Mouse (Mus musculus) lung, postnatal 10 days (tissue): ENCODE measurements around the gene Cpn1.

ENCODE experiments used
- DNase-seq: peaks from one replicate; pipeline ENCODE4 v3.0.0; 2021

Cpn1 gene

DNA sequence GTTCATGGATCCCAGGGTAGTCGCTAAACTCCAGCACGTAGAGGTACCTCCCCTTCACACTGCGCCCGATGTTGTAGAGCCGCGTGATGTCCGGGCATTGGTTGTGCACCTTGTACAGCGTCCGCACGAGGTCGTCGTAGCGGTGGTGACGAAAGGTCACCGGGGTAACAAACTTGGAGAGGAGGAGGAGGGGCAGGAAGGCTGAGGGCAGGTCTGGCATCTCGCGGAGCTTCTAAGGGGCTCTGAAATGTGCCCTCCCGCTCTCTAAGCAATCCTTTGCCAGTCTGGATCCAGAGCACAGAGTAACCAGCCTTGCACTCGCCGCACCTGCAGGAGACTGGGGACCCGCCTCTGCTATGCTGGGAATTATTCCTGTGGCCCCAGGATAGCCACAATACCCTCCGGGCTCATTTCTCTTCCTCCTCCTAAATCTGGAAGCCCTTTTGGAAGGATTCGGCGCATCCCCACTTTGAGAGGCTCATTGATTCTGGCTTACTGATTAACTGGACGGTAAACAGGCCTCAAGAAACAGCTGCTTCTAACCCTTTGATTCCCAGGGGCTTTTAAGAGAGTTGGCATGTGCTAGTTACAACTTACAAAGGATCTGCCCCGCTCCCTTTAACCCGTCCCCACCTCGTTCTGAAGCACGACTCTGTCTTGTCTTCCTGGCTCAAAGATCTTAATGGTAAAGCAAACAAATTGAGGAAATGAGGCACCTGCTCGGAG, at the start of gene Cpn1:
Gene Cpn1 (minus strand): TSS at position 488 of the 726 bp plus-strand sequence.
- peak; percentile 48 for DNase-seq

DNA sequence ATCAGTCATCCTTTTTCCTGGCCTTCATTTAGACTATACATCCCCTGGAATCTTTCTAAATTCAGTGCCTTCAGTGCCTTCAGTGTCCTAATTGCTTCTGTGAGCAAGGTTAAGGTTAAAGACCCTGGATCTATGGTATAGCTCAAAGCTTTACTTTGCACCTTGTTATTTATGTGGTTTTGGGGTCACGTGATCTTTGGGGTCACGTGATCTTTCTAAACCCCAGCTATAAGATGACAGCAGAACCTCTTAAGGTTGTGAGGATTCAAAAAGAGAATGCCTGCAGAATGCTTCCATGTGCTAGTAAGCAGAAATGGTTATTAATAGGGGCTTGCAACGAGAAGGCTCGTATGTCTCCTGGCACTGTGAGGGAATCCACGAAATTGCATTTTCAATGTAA, 47.0 kb upstream of the Cpn1 start:
- DNase-seq, result no peak

DNA sequence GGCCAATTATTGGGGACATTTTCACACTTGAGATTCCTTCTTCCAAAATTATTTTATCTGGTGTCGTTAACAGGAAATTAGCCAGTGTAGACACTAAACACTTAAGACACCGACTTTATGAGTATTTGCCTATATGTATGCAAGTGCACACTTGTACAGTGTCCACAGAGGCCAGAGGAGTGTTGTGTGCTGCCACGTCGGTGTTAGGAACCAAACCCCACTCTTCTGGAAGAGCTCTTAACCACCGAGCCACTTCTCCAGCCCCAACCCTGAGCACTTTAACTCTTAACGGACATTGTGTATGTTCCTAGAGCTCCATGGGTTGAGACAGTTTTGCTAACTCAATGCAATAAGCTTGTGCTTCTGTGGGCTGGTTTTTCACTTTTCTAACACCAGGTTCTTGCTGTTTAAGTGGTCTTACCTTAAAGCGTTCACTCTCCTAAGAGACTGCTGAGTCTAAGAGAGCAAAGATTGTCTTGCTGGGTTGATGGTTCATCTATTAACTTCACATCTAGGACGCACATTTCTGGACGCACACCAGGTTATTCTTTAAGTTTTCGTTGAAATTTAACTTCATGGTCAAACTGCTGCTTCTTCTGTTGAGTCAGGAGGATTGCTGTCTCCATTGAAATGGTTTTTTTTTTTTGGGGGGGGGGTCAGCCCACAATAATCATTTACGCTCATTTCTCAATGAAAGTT, 45.8 kb upstream of the Cpn1 start:
- no peak for DNase-seq

DNA sequence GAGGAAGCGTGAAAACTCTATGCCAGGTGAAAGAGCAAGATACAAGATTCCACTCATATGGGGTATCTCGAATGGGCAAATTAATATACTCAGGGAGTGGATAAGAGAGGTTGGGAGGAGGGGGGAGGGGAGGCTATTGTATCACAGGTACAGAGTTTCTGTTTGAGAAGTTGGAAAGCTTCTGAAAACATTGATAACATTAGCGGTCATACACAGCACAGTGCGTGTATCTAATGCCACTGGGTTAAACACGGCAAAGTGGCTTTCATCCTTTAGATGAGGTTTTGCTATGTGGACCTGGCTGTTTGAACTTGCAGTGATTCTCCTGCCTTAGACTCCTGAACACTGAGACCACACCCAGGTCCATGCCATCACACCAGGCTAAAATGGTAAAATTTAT, 43.7 kb upstream of the Cpn1 start:
- no peak for DNase-seq

DNA sequence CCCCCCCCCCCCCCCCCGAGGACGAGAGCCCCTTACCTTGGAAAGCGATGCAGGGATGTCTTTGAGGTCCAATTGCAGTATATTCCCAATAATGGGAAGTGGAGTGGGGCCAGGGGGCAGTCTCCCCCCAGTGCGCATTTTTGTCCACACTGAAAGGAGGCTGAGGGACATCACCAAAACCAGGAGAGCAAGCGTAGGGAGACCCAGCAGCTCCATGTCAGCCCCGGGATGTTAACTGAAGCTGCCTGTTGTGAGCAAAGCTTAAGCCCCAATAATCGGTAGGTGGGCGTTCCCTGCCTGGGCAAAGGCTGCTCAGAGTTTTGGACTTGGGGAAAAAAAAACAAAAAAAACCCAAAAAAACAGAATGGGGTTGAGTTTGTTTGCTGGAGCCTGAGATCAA, 42.6 kb upstream of the Cpn1 start, which contains the start of gene Cyp2c23:
Gene Cyp2c23 (minus strand): TSS at position 237 of the 400 bp plus-strand sequence.
- no peak for DNase-seq

DNA sequence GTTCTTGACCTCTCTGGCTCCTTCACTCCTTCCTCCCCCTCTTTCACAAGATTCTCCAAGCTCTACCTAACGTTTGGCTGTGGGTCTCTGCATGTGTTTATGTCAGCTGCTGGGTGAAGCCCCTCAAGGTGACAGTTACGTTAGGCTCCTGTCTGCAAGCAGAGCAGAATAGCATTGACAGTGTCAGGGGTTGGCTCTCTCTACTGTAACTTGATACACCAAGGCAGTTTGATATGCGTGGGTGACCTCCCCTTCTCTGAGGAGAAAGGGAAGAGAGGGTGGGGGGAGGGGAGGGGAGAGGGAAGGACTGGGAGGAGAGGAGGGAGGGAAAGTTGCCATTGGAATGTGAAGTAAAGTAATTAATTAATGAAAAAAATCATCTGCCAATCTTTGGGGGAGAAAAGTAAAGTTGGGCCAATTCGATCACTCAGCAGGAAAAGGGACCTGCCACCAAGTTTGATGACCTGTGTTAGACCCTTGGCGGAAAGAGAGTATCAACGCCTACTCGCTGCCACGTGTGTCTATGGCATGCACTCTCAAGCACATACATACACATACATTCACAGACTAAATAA, 40.7 kb upstream of the Cpn1 start:
- no peak for DNase-seq

DNA sequence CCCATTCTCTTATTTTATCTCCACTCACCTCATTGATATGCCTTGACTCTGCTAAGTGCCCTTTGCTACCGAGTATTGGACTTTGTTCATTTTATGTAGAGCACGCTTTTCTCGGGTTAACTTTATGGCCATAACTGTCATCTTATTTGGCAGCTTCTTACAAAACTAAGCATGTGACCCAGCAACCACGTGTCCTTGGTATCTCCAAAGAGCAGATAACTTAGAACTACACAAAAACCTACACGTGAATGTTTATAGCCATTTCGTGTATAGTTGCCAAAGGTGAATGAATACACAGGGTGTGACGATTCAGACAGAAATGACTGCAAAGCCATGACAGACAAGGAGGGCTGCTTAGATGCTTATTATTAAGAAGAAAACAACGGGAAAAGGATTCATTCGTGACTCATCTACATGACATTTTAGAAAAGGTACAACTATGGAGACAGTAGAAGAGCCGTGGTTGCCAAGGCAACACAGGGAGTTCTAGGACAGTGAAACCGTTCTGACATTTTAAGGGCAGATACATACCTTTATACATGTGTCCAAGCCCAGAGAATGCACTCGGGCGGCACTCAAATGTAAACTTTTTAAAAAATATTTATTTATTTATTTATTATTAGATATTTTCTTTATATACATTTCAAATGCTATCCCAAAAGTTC, 38.7 kb upstream of the Cpn1 start:
- no peak for DNase-seq

DNA sequence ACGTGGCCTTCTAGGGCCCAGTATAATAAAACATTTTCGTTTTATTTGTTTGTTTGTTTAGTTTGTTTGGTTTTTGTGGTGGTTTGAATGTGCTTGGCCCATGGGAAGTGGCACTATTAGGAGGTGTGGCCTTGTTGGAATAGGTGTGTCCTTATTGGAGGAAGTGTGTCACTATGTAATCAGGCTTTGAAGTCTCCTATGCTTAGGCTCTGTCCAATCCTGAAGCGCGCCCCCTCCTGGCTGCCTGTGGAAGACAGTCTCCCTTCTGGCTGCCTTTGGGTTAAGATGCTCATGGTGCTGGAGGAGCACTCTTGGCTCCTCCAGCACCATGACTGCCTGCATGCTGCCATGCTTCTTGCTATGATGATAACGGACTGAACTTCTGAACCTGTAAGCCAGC, 36.7 kb upstream of the Cpn1 start:
- peak; percentile 32 for DNase-seq

DNA sequence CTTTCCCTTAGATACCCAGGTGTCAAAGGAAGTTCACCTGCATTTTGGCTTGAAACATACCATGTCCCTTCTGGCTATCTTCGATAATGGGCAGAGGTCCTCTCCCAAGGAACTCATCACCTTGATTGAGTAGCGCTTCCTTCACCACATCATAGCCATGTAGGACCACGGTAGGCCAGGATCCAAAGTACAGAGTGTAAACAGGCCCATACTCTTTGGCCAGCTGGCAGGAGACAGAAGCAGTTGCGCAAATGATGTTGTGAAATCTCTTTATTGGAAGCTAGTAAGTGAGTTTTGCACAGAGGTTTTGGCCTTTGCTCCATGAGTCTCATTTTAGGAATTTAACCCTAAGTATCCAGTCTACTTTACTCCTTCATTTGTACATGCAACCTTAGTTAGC, 35.1 kb upstream of the Cpn1 start:
- peak; percentile 87 for DNase-seq

DNA sequence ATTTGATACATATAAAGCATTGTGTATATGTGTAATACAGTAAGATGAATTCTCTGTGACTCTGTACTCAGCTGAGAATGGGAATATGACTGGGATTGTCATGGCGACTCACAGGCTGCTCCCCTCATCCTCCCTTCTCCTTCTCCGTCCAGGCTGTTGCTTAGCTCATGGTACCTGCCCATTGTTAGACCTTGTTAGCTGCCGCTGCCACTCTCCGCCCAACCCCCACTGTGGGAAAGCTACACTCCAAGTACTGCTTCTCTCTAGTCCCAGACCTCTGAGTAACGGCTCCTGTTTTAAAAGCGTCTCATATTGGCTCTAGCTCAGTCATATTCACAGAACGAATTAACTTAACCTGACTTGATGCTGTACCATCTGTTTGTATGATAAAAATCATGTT, 33.4 kb upstream of the Cpn1 start:
- no peak for DNase-seq

DNA sequence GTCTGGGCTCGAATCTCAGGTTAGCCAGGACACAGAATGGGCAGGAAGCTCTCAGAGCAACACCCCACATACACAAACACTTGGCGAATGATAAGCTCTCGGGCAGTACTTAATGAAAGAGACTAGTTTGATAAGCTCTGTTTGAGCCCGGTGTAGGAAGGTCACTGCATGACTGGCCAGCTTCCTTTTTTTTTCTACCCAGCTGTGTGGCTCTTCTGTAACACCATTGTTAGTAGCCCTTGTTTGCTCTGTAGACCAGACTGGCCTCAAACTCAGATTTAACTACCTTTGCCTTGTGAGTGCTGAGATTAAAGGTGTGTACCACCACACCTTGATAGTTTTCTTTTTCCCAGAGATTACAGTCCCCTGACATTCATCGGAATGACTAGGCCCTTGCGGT, 27.5 kb upstream of the Cpn1 start:
- no peak for DNase-seq

DNA sequence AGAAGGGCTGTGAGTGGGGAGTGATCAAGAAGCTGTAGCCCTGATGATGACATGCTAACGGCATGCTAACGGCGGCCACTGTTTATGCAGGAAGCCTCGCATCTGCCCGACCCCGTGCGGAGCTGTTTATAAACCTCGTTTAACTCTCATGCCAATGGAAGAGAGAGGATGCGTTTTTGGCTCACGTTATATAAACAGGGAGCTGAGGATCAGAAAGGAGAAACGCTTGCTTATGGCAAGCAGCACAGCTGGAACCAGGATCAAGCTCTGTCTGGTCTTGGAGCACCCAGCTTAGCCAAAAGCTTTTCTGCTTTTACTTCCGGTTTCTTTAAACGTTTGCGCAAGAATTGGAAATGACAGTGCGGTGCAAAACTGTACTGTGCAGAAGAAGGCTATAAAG, 22.4 kb upstream of the Cpn1 start:
- peak; percentile 86 for DNase-seq

DNA sequence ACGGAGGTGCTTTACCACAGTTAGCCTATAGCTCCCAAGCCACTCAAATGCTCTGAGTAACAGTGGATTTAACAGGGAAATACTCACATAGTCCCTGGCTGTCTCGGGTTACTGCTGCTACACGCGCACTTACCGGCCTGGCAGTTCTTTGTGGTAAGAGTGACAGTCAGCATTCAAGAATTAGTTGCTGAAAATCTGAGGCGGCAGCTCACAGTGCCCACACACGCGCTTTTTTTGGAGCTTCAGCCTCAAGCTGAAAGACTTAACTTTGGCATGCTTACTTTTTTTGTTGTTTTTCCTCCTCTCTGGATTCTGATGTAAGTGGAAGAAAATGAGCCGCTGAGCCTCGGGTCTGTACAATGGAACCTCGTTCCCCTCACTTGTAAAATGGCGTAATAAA, 20.8 kb upstream of the Cpn1 start:
- DNase-seq, result no peak

DNA sequence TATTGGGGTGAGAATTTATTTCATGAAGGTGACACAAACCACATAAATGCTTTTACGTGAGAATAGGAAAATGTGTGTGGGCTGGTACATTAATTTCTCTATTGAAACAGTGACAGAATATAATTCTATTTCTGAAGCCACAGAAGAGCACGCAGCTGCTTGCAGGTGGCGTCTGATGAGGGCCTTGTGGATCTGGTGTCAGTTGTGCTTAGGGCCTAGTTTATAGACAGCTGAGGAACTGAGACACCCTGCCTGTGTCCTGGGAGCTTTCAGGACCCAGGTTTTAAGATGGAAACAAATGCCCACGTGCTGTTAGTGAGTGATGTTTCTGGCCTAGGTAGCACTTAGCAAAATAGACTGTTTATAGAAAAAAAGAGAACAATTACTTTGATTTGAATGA, 18.7 kb upstream of the Cpn1 start:
- DNase-seq, result no peak

DNA sequence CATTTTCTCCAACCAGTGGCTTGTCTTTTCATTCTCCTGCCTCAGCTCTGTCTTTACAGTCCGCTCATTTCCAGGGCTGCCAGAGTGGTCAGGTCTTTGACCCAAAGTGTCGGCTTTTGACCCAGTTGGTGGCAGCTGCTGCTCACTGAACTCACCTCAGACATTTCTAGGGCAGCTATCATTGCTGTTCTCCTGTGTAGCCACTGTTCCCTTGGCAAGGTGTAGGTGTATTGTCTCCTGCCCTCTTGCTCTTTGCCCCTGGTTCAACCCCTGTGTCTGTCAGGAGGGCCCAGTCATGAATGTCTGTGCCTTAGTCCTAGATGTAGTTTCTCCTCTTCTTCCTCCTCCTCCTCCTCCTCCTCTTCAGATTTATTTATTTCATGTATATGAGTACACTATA, 17.9 kb upstream of the Cpn1 start:
- no peak for DNase-seq

DNA sequence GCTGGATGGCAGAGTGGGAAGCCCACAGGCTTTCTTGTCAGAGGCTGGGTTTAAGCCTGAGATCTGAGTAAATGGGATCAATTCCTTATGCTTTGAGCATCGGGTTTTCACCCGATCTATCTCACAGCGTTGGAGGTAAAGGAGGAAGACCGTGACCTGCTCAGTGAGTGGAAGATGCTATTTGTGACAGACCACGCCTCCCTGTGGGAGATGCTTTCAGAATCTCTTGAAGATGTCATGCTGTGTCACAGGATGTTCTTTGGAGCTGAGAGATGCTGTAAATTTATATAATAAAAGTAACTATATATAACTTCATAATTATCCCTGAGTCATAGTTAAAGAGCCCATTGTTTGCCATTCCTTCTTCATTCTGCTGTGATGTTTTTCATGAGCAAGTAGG, 14.4 kb upstream of the Cpn1 start:
- DNase-seq, result no peak

DNA sequence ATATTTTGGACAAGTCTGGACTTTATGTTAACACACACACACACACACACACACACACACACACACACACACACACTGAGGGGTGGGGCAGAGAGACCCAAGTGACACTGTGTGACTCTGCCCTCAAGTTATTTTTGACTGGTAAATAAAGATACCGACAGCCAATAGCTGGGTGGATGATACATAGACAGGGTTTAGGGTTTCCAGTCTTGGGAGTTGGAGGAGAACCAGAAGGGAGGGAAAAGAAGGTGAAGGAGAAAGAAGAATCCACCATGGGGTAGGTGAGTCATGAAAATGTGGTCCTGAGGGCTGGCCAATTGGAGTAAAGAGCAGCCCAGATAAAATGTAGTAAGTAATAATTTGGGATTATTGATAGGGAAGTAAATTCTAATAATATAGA, 13.7 kb upstream of the Cpn1 start:
- no peak for DNase-seq

DNA sequence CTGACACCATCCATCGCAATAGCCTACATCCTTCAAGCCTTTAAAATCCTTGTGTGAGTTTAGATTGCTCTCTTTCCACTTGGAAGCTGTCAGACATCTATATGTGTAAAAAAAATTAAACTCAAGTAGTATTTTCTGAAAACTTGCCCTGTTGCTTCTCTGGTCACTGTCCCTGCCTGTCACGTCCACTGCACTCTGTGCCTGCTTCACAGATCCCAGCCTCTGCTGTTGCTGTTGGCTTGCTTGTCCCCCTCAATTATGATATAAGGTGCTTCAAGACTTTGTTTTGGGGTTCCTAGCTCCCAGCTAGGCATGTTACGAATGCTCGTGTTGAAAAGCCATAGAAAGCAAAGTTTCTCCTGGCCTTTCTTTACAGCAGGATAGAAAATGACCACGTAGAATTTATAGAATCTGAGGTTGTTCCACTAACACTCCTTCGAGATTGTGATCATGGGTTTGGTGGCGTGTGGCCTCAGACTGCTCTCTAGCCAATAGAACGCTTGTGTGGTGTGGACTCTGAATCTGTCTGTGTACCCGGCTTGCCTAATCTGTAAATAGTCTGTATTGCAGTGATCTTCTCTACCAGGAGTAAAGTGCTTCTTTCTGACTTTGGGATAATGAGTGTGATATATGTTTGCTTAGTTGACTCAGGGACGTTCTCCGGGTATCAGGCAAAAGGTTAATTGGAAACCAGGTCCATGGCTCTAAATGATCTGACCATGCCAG, 12.6 kb upstream of the Cpn1 start:
- no peak for DNase-seq

DNA sequence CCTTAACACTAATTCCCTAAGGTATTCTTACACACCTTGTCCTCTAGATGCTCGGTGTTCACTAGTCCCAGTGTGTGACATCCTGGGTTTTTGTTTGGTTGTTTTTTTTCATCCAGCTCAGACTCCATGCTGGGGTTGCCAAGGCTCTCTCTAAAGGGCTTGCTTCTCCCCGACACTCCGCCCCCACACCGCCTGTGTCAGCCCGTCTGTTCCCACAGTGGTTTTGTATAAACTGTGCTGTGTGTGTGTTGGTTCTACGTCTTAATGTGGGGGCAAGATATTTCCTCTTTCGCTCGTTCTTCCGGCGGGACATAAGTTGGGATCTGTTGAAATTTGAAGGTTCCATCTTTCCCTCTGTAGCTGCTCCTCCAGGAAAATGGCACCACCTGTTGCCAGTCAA, 11.7 kb upstream of the Cpn1 start:
- DNase-seq, result peak; percentile 71

DNA sequence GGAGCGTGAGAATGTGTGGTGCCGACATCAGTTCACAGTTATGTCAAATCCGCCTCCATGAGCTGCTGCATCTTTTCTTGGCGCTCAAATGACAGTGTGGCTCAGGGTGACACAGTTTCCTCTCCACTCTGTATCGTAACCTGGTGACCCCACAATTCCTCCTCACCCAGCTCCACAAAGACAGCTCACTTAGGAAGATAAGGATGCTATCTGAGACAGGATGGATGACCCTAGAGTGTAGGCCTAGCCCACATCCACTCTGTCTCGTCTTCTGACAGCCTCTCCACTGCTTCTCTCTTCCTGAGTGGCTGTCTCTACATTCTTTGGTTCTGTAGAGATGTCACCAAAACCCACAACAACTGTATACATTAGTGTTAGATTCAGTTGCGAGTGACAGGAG, 9.1 kb upstream of the Cpn1 start:
- DNase-seq, result peak; percentile 38

DNA sequence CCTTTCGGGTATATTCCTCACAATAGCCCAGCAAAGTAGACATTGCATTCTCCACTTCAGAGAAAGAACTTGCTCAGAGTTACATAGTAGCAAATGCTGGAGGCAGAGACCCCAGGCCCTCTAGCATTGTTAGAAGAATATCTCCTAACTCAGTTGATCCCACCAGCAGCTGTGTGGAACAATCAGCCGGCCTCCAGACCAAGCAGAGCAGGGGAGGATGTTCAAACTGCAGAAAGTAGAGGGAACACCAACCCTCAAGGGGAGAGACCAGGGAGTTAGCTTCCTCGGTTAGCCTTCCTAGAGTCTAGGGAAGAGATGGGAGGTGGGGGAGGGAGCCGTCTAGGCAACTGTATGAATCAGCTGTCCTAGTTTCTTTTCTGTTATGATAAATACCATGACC, 6.1 kb upstream of the Cpn1 start:
- DNase-seq, result no peak

DNA sequence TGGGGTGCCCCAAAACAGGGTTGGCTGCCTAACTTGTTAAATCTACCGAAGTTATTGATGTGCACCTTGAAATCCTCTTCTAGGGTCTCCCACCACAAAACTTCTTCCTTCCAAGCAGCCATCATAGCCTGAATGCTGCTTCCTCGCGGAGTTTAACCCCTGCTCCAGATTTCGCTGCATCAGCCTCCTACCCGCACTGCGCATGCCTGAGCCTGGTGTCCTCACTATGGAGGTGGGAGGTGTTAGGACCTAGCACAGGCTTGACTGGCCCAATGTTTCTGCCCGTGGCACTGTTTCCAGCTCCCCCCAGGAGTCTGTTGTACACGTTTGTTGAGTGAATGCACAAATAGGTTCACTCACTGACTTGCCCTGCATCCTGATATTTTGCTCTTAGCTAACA, 4.0 kb upstream of the Cpn1 start:
- DNase-seq, result no peak

DNA sequence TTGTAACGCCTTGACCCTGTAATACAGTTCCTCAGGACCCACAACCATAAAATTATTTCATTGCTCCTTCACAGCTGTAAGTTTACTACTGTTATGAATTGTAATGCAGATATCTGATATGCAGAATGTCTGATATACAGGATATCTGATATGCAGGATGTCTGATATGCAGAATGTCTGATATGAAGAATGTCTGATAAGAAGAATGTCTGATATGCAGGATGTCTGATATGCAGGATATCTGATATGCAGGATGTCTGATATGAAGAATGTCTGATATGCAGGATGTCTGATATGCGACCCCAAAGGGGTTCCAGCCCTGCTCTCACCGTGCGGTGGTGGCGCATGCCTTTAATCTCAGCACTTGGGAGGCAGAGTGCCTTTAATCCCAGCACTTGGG, 4.4 kb downstream of the Cpn1 start:
- no peak for DNase-seq
